Mouse (Mus musculus): ENCODE measurements around the gene Auts2.

Gene Auts2

DNA sequence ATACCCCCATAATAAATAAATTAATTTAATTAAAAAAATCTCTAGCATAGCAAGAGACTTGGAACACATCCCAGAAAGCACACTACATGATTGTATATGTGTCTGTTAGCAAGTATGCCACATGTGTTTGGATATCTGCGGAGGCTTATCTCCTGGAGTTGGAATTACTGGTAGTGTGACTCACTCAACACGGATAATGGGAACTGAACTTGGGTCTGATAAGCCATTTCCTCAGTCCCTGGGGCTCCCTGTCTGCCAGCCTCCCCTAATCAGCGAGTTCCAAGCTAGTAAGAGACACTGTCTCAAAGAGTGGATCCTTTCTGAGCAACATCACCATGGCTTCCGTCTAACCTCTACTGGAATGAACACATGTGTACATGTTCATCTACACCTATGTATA is 1056.6 kb downstream of the Auts2 start:
- no peak for DNase-seq (ENCODE audit: low read depth, low spot score)

DNA sequence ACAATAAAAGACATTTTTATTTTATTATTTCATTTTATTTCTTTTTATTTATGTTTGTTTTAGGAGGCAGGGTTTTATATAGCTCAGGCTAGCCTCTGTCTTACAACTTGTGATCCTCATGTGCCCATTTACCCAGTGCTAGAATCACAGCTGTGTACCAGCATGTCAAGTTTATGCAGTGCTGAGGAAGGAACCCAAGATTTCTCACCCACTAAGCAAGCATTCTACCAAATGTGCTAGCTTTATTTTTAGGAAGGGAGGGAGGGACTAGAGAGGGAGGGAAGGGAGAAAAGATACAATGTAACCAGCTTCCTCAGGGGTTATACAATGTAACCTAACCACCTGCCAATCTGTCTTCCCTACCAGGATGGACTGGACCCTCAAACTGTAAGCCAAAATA is 1067.9 kb downstream of the Auts2 start:
- no peak for DNase-seq (ENCODE audit: low read depth, low spot score)

DNA sequence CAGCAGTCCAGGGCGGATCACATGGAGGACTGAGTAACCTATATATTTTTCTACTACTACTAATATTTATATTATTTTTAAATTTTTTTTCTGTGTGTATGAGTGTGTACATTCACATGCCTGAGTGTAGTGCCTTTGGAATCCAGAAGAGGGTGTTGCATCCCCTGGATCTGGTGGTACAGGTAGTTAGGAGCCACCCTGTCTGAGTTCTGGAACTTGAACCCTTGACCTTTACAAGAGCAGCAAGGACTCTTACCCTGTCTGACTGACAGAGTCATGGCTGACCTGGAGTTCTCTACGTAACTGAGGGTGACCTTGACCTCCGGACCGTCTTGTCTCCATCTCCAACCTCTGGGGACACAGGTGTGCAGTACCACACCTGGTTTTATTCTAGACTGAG is 1074.5 kb downstream of the Auts2 start:
- no peak for DNase-seq (ENCODE audit: low read depth, low spot score)

DNA sequence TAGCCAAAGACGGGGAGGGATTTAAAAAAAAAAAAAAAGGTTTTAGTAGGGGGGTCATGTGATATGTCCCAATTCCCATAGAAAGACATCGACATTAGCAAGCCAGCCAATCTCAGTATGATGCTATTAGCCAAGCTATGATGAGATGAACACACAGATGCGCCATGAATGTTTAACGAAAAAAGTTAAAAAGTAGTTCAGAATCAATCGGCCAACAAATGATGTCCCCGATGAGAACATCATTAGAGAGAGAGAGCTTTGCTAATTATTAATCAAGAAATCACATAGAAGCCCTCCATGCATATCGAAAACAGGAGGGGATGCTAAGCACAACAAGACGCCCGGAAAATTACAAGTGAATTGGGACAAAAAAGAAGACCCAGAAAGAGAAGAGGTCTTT is 1077.0 kb downstream of the Auts2 start:
- no peak for DNase-seq (ENCODE audit: low read depth, low spot score)

DNA sequence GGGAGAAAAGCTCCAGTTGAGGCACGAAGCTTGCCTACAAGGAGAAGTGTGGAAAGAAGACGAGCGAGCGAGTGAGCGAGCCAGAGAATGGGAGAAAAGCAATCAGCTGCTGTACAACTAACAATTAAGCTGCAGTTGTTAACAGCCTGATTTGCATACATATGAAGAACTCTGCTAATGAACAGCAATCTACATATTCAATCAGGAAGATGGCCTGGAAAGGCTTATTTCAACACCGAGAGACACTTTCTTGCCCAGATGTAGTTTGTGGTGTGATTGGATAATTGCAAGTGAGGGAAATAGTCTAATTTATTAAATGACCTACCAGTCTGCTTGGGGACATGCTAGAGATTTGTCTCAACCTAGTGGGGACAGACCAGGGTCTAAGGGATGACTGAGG is 1079.7 kb downstream of the Auts2 start:
- DNase-seq (ENCODE audit: low read depth, low spot score): no peak

DNA sequence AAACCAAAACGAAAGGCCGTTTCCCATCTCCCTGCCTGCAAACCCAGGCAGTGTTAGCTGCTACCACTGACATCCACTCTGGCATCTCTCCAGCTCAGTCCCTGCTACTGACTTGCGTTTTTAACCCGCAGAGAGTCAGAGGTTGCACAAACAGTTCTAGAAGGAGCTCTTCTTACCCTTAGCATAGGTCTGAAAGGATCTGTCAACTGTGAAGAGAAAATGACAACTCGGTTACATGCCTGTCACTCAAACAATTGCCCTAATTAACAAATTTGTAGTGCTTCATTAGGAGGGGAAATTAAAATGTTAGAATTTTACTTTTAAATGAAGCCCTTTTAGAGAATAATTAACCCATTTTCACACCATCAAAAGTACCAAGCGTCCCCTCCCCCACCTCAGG is 1083.2 kb downstream of the Auts2 start:
- no peak for DNase-seq (ENCODE audit: low read depth, low spot score)

DNA sequence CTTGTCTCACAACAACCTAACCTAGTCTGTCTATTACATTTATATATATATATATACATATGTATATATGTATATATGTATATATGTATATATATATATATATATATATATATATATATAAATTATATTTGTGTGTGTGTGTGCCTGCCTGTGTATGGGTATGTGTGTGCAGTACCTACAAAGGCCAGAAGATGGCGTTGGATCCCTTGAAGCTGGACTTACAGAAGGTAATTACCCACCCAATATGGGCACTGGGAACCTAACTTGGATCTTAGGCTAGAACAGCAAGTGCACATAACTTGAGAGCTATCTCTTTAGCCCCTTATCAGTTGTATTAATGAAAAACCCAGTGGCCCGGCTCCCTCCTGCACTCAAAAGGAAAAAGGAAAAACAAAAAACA is 1083.6 kb downstream of the Auts2 start:
- no peak for DNase-seq (ENCODE audit: low read depth, low spot score)

DNA sequence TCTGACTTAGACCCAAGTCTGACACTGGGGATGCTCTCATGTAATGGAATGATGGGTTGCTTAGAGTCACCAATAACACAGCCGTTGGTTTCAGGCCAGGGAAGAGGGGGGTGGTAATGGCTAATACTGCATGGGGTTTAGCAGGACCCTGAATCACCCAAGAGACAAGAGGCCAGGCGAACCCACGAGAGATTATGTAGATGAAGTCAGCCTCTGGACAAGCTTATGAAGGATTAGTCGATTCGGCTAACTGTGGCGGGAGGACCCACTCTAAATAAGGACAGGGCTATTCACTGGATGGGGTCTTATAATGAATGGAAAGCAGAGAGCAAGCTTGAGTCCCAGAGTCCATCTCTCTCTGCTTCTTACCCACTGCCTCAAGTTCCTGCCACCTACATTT is 1084.4 kb downstream of the Auts2 start:
- no peak for DNase-seq (ENCODE audit: low read depth, low spot score)

DNA sequence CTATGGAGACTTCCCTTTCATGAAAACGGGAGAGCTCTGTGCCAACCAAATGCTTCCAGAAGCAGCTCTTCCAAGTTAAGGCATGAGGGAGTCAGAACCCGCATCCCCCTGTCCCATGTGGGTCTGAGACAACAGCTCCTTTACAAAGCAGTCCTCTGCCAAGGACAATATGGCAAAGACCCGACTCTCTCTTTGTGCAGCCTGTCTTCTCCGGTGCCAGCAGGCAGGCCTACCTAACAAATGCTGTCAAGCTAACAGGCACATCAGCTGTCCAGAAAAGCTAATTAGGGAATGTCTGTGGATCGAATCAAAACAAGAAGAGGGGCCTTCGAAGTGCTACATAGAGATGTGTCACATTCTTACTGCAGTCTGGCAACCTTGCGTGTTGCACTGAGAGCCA is 1085.1 kb downstream of the Auts2 start:
- no peak for DNase-seq (ENCODE audit: low read depth, low spot score)

DNA sequence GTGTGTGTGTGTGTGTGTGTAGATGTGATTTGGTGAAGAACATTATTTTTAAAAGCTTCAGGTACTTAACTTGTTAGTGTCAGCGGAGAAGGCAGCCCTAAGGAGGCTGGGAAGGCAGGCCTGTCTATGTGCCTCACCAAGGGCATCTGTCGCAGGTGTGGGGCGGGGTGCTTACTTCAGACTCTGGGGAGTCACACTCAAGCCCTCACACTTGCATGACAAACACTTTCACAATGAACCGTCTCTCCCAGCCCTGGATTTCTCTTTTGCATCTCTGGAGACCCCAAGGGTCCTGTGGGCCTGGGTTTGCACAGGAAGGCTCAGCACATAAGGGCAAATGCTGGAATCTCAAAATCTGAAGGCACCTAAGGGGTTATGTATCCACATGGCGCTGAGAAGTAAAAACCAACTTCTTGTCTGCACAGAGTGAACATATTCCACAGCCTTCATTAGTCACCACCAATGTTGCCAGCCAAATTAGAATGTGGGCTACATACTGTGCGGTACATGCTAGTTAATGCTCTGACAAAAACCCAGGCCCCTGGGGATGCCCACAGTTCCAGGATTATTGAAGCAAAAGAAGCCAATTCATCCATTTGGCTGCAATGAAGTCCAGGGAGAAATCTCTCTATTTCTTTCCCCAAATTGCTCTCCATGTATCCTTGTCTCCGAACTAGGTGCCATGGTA is 1093.8 kb downstream of the Auts2 start:
- DNase-seq (ENCODE audit: low read depth, low spot score): no peak

DNA sequence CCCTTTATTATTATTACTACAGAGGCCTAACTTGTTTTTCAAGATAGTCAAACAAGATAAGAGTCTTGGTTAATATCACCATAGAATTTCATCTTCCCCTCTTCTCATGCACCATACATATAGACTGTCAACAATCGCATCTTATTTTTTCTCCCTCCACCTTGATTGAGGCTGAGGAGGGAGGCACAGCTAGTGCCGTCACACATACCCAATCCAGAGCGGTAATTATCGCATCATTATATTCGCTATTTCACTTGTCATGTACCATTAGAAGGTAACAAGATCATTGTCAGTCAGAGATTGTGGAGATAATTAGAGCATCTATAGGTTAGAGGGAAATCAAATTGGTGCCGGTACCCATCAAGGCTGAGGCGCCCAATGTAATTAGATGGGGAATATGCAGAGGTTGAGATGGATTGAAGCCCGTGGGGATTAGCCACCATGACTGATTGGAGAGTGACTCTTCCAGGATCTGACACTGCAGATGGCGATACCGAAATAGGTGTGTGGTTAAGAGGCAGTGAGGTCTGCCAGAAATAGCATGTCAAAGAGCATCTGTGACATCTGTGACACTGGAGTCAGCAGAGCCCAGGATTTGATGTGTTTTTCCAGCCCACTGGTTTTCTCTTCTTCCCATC is 1107.8 kb downstream of the Auts2 start:
- DNase-seq (ENCODE audit: low read depth, low spot score): no peak

DNA sequence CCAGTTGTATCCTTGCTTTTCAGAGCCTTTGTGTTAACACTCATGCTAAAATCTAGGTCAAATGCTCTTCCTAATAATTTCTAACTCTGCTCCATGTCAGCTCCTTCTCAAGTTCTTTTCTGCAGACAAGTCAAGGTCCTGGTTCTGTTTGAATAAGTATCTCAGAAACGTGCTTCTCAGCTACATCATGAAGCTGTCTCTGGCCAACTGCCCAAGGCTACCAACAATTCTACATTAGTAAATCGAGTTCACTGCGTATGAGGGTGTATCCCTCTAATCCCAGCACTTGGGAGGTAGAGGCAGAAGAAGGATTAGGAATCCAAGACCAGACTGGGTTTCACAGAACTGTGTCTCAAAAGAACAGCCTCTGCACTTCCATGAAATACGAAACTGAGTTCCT is 1109.9 kb downstream of the Auts2 start:
- no peak for DNase-seq (ENCODE audit: low read depth, low spot score)

DNA sequence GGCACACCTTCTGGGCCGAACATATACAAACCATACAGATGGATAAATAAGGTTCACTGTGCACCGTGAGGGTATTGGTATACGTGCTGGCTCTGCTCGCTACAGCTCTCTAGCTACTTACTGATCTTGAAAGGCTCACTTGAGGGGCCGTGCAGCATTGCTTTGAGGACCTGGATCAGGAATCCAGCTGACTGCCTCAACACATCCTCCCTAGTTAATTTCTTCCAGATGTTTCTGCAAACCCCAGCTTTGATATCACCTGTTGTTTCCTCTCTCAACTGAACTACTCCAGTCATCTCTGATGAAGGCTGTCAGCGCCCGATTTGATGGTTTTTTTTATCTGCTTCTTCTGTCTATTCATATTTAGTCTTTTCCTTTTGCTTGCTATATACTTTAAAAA is 1111.2 kb downstream of the Auts2 start:
- DNase-seq (ENCODE audit: low read depth, low spot score): no peak

DNA sequence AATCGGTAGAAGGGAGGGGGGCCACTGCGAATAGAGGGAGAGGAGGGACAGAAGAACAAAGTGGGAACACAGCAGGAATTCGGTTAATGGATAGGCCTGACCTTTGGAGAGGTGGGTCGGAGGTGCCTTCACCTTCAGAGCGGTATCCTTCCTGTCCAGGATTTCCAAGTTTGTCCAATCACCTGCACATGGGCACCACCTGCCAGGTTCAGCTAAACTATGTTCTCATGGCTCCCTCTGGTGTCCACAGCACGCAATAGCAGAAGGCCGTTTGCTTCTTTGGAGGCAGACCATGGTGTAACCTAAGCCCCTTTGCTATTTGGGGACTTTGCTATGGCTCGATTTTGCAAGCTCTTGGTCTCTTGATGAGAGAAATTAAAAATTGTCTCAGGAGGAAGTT is 1113.0 kb downstream of the Auts2 start:
- peak; percentile 44 for DNase-seq (ENCODE audit: low read depth, low spot score)

DNA sequence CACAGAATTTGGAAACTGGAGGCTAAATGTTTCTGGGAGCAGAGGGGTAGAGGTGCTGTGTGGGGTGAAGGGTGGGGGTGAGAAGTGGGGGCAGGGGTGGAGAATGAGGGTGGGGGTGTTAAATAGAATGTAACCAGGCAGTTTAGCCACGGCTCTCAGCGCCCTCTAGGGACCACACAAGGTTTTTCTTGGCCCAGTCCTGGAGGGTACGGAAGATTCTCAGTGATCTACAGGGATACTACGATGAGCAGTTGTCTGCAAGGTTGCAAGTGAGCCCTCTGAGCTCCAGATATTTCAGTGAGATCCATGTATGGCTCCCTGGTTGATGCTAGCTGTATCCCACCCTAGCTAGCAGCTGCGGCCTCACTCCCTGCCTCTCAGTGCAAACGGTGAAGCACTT is 1113.6 kb downstream of the Auts2 start:
- no peak for DNase-seq (ENCODE audit: low read depth, low spot score)

DNA sequence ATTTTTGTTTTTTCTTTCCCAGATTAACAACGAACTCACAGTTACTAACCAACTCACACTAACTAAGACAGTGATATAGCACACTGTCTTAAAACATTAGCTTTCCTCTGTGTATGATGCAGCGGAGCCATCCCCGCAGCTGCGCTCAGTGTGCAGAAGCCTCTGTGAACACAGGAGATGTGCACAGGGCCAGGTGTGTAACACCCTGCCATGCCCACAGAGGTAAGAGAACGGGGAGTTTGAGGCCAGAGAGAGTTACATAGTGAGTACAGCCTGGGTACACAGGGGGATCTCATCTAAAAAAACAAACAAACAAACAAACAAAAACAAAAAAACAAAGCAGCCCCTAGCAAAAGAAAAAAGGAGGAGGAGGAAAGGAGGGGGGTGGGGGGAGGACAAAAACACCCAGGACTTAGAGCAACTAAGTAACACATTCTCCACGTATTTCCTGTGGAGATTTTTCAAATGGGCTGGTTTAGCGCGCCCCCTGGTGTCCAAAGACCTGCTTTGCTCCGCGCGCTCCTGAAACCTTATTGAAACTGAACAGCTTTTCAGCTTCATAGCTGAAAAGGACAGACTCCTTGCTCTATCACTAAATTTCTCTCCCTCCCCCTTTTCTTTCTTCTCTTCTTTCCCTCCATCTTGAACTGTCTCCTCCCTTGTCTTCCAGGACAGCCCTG is 1115.3 kb downstream of the Auts2 start:
- DNase-seq (ENCODE audit: low read depth, low spot score): peak; percentile 18

DNA sequence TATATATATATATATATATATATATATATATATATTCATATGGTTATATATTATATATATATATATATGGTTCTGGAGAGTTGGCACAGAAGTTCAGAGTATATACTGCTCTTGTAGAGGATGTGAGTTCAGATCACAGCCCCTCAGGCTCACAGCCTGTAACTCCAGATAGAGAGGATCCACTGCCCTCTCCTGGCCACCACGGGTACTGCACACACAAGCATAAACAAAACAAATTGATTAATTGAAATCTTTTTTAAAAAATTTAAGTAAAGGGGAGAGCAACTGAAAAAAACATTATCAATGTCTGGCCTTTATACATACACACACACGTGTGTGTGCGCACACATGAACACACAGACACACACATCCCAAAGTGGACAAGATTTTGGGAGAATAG is 1120.4 kb downstream of the Auts2 start:
- no peak for DNase-seq (ENCODE audit: low read depth, low spot score)

DNA sequence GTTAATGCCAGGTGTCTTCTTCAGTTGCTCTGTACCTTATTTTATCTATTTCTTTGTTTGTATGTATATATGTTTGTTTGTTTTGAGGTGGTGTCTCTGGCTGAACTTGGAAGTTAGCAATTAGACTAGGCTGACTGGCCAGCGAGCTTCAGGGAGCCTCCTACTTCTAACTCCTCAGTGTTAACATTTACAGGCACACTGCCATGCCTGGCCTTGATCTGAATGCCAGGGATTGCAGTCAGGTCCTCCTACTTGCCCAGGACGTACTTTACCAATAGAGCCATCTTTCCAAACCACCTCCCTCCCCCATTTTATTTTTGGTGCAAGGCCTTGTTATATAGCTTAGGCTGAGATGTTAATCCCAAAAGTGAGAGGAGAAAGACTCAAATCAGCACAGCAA is 1122.7 kb downstream of the Auts2 start:
- DNase-seq (ENCODE audit: low read depth, low spot score): no peak

DNA sequence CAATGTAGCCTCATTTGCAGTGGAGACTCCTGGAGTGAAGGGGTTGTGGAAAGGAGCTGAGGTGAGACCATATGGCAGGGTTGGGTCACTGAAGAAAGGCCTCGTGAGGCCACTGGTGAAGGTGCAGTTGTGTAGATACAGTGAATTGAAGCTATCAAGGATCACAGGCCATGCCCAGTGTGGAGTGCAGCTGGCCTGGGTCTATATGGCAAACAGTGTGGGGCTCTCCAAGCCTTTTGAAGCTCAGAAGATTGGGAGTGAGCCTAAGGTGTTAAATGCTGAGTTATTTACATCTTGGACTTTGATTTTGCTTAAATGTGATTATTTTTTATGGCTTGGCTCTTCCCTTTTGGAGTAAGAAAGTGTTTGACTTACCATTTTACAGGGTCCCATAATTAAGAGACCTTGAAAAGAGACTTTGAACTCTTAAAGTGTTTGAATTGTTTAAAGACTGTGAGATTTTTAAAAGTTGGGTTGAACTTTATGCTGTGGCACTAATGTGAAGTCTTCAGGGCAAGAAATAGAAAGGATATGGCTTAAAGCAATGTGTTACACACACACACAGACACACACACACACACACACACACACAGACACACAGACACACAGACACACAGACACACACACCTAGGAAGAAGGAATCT is 1127.1 kb downstream of the Auts2 start:
- no peak for DNase-seq (ENCODE audit: low read depth, low spot score)

DNA sequence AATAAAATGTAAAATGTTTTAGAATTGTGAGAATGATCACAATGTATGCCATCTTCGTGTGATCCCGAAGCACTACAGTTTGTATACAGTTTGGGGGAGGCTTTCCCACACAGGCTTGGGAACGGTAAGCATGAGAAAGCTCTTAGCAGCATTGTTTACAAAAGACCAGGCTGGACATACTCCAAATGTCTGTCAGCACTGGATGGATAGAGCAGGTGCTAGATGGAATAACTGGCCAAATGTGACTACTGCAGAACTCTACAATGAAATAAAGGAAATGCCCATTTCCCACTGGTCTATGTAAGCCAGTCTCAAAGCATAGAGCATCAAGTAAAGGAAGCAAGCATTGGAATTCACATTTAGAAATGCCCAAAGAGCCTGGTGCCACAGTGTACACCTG is 1144.9 kb downstream of the Auts2 start:
- no peak for DNase-seq (ENCODE audit: low read depth, low spot score)

DNA sequence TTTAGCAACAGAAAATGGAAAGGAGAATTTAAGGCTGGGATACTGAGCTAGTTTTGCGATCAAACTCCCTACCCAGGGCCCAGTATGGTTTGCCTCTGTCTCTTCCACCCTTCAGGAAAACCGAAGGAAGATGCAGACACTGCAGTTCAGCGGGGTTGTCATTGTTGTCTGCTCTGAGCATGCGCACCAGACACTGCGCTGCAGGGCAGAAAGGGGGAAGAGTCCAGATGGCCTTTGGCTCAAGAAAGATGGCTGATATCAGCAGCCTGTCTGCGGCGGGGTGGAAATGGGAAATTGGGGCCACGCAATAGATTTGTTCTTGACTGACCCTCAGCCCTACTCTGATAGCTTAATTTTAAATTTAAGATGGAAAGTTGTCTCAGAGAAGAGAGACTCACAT is 1147.4 kb downstream of the Auts2 start:
- no peak for DNase-seq (ENCODE audit: low read depth, low spot score)

Data from skeletal muscle tissue, adult 2 months (tissue).